Mouse (Mus musculus) liver, embryonic 14.5 days (tissue): ENCODE measurements around the gene Acbd6. TPM values are rescaled to one million over a fixed set of nuclear protein-coding genes. Genes with fewer than 3 reads are reported as not detected.

Experiments used
- ATAC-seq: fragments of 200-750 bp; cut with Nextera tagmentation; 2 replicates; pipeline ENCODE4 v1.8.0; 2017; ENCODE audit warnings: moderate number of reproducible peaks, mild to moderate bottlenecking, moderate library complexity; ENCODE audit not compliant: insufficient read depth
- DNase-seq, 3 experiments: peaks; one replicate each; pipeline ENCODE4 v3.0.0-alpha.2; 2012 to 2013; ENCODE audit warnings: low read depth in 3 of 3, low spot score in 3 of 3
- H3K27ac ChIP-seq: fragments of 300-500 bp; sonication (generic); 2 replicates; pipeline ENCODE4 v1.5.1; 2014; ENCODE audit warnings: moderate library complexity, mild to moderate bottlenecking, control low read depth, inconsistent platforms
- H3K27me3 ChIP-seq: fragments of 300-500 bp; sonication (generic); 2 replicates; pipeline ENCODE4 v1.6.1; 2014; ENCODE audit warnings: mild to moderate bottlenecking, low read length, moderate library complexity; ENCODE audit not compliant: control insufficient read depth, insufficient read depth
- H3K36me3 ChIP-seq: fragments of 300-500 bp; sonication (generic); replicated peaks from 2 replicates; pipeline ENCODE4 v1.6.1; 2014; ENCODE audit warnings: low read depth; ENCODE audit not compliant: control insufficient read depth, insufficient read depth
- H3K4me1 ChIP-seq, 2 experiments: fragments of 200-500 bp in 1 of 2; fragments of 300-500 bp in 1 of 2; sonication (generic) in 1 of 2; replicated peaks; 2 replicates each; pipeline ENCODE4 v1.6.1; 2012 to 2014; ENCODE audit warnings: antibody characterized with exemption in 1 of 2, inconsistent platforms in 1 of 2, low read length in 1 of 2; ENCODE audit not compliant: control insufficient read depth in 2 of 2, insufficient read depth in 2 of 2
- H3K4me2 ChIP-seq: fragments of 300-500 bp; sonication (generic); 2 replicates; pipeline ENCODE4 v1.6.1; 2014; ENCODE audit warnings: low read depth, mild to moderate bottlenecking, control low read depth, moderate library complexity
- H3K4me3 ChIP-seq, 2 experiments: fragments of 200-500 bp in 1 of 2; fragments of 300-500 bp in 1 of 2; sonication (generic) in 1 of 2; 2 replicates each; pipeline ENCODE4 v1.5.1; 2012 to 2014; ENCODE audit warnings: low read depth in 2 of 2, low read length in 2 of 2, mild to moderate bottlenecking in 2 of 2, control low read depth in 1 of 2, inconsistent platforms in 1 of 2, moderate library complexity in 1 of 2; ENCODE audit not compliant: insufficient read depth in 1 of 2
- H3K9ac ChIP-seq: fragments of 300-500 bp; sonication (generic); replicated peaks from 2 replicates; pipeline ENCODE4 v1.6.1; 2014; ENCODE audit warnings: mild to moderate bottlenecking, control low read depth, moderate library complexity
- H3K9me3 ChIP-seq: fragments of 300-500 bp; sonication (generic); 2 replicates; pipeline ENCODE4 v1.6.1; 2016; ENCODE audit warnings: low read length, mixed read lengths; ENCODE audit not compliant: control insufficient read depth
- CTCF ChIP-seq: IDR thresholded peaks from 2 replicates; pipeline ENCODE4 v1.5.1; 2016; ENCODE audit warnings: antibody characterized with exemption, low read depth, control low read depth
- EP300 ChIP-seq: IDR thresholded peaks from 2 replicates; pipeline ENCODE4 v1.6.1; 2016; ENCODE audit warnings: antibody characterized with exemption, low read depth
- WGBS: fragments of 180-500 bp; shearing (Covaris S2); extraction: QIAGEN DNeasy Blood & Tissue Kit; methylation state at CpG from one replicate; pipeline ENCODE4 v1.1.7; 2014; ENCODE audit not compliant: insufficient replicate concordance; 5-methylcytosine and 5-hydroxymethylcytosine counted together
- polyA plus RNA-seq, 2 experiments: library from polyadenylated mRNA; depleted of rRNA in 1 of 2; stranded (reverse) in 1 of 2; unstranded in 1 of 2; fragments of >200 nt; fragmentation: Nextera tagmentation in 1 of 2; extraction: Ambion mirVana in 1 of 2; gene quantifications; 2 replicates each; pipeline versions ENCODE4 v1.2.1 to v1.2.3; 2012 to 2014

Gene Acbd6
- polyA plus RNA-seq, 2 experiments, result 36.6 to 40.0 TPM

GRCm38 (mm10) chr1:155532833-155533688 is 24.9 kb upstream of the Acbd6 start:
- DNase-seq, result no peak
- WGBS, result 57% methylated on average over 9 of the region's 9 CpGs
- H3K27ac ChIP-seq, result no peak overlapping the region

GRCm38 (mm10) chr1:155533689-155533965 is 24.3 kb upstream of the Acbd6 start:
- no peak overlapping the region for H3K27ac ChIP-seq
- H3K9me3 ChIP-seq, result no peaks in the 10 kb centered on the region
- TF ChIP-seq CTCF (no peak), EP300 (no peak)
- no peak for DNase-seq
- H3K36me3 ChIP-seq, result no peaks in the 10 kb centered on the region
- no peaks in the 10 kb centered on the region for H3K27me3 ChIP-seq
- no peak overlapping the region for H3K4me2 ChIP-seq
- 53% methylated on average over 3 of the region's 3 CpGs for WGBS
- H3K4me3 ChIP-seq, result no peak overlapping the region
- no peak overlapping the region for H3K9ac ChIP-seq
- ATAC-seq, result no peak
- H3K4me1 ChIP-seq, result no peaks in the 10 kb centered on the region

More at GRCm38 (mm10) chr1:155532833-155533688, 24.9 kb upstream of the Acbd6 start:
- H3K9ac ChIP-seq, result no peak overlapping the region
- H3K9me3 ChIP-seq, result no peaks in the 10 kb centered on the region
- no peaks in the 10 kb centered on the region for H3K27me3 ChIP-seq
- H3K36me3 ChIP-seq, result no peaks in the 10 kb centered on the region
- no peak overlapping the region for H3K4me2 ChIP-seq
- H3K4me3 ChIP-seq, result no peak overlapping the region
- ATAC-seq, result no peak
- H3K4me1 ChIP-seq, result peaks cover 0 to under 1% of the 10 kb centered on the region in 2 experiments; a peak in 2 of 4 replicates
- TF ChIP-seq EP300, result no peak
- no peak for TF ChIP-seq CTCF

- Histone ChIP-seq H3K9ac (no peak overlapping the region), H3K36me3 (no peaks in the 10 kb centered on the region), H3K4me2 (no peak overlapping the region), H3K27ac (no peak overlapping the region), H3K27me3 (no peaks in the 10 kb centered on the region), H3K9me3 (no peaks in the 10 kb centered on the region), H3K4me3 (no peak overlapping the region), H3K4me1 (no peaks in the 10 kb centered on the region)
- no peak for ATAC-seq
- 4% methylated on average over 2 of the region's 2 CpGs for WGBS
- DNase-seq, result peak in 1 of 3 experiments; percentile 47
- TF ChIP-seq EP300 (no peak), CTCF (peak; percentile 80)
Measured at GRCm38 (mm10) chr1:155537005-155537642, 20.8 kb upstream of the Acbd6 start.

GRCm38 (mm10) chr1:155538006-155538405 is 19.9 kb upstream of the Acbd6 start:
- WGBS, result 58% methylated on average over 7 of the region's 7 CpGs
- H3K9me3 ChIP-seq, result no peaks in the 10 kb centered on the region
- ATAC-seq (no peak), DNase-seq (no peak)
- H3K4me2 ChIP-seq, result no peak overlapping the region
- TF ChIP-seq CTCF (no peak), EP300 (no peak)
- no peak overlapping the region for H3K4me3 ChIP-seq
- no peak overlapping the region for H3K27ac ChIP-seq
- no peaks in the 10 kb centered on the region for H3K4me1 ChIP-seq
- no peaks in the 10 kb centered on the region for H3K27me3 ChIP-seq
- H3K9ac ChIP-seq, result no peak overlapping the region
- H3K36me3 ChIP-seq, result no peaks in the 10 kb centered on the region

- Histone ChIP-seq H3K9ac (peak overlapping the region; percentile 71), H3K9me3 (no peaks in the 10 kb centered on the region), H3K4me1 (peaks cover 13 to 25% of the 10 kb centered on the region in 2 experiments), H3K27me3 (no peaks in the 10 kb centered on the region), H3K4me3 (peak overlapping the region; percentile 75 to 93), H3K4me2 (peak overlapping the region; percentile 80), H3K27ac (no peak overlapping the region), H3K36me3 (no peaks in the 10 kb centered on the region)
- WGBS, result 61% methylated on average over 9 of the region's 9 CpGs
- no peak for ATAC-seq
- TF ChIP-seq EP300 (no peak), CTCF (no peak)
- no peak for DNase-seq
Measured at GRCm38 (mm10) chr1:155557642-155558011, 293 bp upstream of the Acbd6 start.
